Mouse (Mus musculus) hindbrain, embryonic 13.5 days (tissue): Measurements from ENCODE around the gene R3hcc1l. TPM values are rescaled to one million over a fixed set of nuclear protein-coding genes. Genes with fewer than 3 reads are reported as not detected.

ENCODE experiments used
- ATAC-seq: fragments of 200-750 bp; cut with Nextera tagmentation; 2 replicates; pipeline ENCODE4 v1.8.0; 2017; ENCODE audit warnings: moderate TSS enrichment; ENCODE audit not compliant: low FRiP score
- H3K27ac ChIP-seq: fragments of 300-500 bp; sonication (generic); 2 replicates; pipeline ENCODE4 v1.5.1; 2015; ENCODE audit warnings: inconsistent platforms, mild to moderate bottlenecking, moderate library complexity
- H3K27me3 ChIP-seq: fragments of 300-500 bp; sonication (generic); 2 replicates; pipeline ENCODE4 v1.6.1; 2015; ENCODE audit warnings: mild to moderate bottlenecking, inconsistent platforms
- H3K36me3 ChIP-seq: fragments of 300-500 bp; sonication (generic); 2 replicates; pipeline ENCODE4 v1.6.1; 2015; ENCODE audit warnings: mild to moderate bottlenecking, inconsistent platforms
- H3K4me1 ChIP-seq: fragments of 300-500 bp; sonication (generic); replicated peaks from 2 replicates; pipeline ENCODE4 v1.6.1; 2015; ENCODE audit warnings: inconsistent platforms
- H3K4me2 ChIP-seq: fragments of 300-500 bp; sonication (generic); 2 replicates; pipeline ENCODE4 v1.6.1; 2015; ENCODE audit warnings: inconsistent platforms, mild to moderate bottlenecking, moderate library complexity
- H3K4me3 ChIP-seq: fragments of 300-500 bp; sonication (generic); 2 replicates; pipeline ENCODE4 v1.5.1; 2015; ENCODE audit warnings: mild to moderate bottlenecking, inconsistent platforms
- H3K9ac ChIP-seq: fragments of 300-500 bp; sonication (generic); 2 replicates; pipeline ENCODE4 v1.6.1; 2015; ENCODE audit warnings: mild to moderate bottlenecking, inconsistent platforms
- H3K9me3 ChIP-seq: fragments of 300-500 bp; sonication (generic); 2 replicates; pipeline ENCODE4 v1.6.1; 2016; ENCODE audit warnings: inconsistent platforms
- WGBS: fragments of 180-500 bp; shearing (Covaris S2); methylation state at CpG from one replicate; pipeline ENCODE4 v1.1.7; 2015; 5-methylcytosine and 5-hydroxymethylcytosine counted together
- polyA plus RNA-seq: library from polyadenylated mRNA; unstranded; fragments of >200 nt; fragmentation: Nextera tagmentation; extraction: Ambion mirVana; gene quantifications from 2 replicates; pipeline ENCODE4 v1.2.1, GENCODE M21; 2015

The R3hcc1l gene
- polyA plus RNA-seq, 1 experiment from 2014 or later: 15.8 TPM

DNA sequence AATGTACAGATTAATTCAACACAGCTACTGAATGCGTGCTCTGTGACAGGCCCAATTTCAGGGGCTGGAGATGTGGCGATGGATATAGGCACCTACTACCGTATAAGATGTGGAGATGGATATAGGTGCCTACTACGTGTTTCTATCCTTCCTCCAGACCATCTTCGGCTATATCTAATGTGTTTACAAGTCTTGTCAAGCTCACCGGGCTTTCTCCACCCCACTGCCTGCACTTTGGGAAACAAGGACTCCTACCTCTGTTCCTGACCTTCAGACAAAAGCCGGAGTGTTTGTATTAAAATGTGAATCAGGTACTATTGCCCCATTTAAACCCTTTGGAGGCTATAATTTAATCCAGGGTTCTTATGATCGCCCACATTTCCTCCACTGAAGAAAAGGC, 2.4 kb upstream of the R3hcc1l start:
- H3K4me1 ChIP-seq: peaks cover 15% of the 10 kb centered on the region
- no peak for ATAC-seq
- no peak overlapping the region for H3K27ac ChIP-seq
- H3K4me3 ChIP-seq: no peak overlapping the region
- no peaks in the 10 kb centered on the region for H3K27me3 ChIP-seq
- H3K4me2 ChIP-seq: no peak overlapping the region
- H3K9me3 ChIP-seq: no peaks in the 10 kb centered on the region
- no peak overlapping the region for H3K9ac ChIP-seq
- 93% methylated on average over 8 of the region's 8 CpGs for WGBS
- no peaks in the 10 kb centered on the region for H3K36me3 ChIP-seq

DNA sequence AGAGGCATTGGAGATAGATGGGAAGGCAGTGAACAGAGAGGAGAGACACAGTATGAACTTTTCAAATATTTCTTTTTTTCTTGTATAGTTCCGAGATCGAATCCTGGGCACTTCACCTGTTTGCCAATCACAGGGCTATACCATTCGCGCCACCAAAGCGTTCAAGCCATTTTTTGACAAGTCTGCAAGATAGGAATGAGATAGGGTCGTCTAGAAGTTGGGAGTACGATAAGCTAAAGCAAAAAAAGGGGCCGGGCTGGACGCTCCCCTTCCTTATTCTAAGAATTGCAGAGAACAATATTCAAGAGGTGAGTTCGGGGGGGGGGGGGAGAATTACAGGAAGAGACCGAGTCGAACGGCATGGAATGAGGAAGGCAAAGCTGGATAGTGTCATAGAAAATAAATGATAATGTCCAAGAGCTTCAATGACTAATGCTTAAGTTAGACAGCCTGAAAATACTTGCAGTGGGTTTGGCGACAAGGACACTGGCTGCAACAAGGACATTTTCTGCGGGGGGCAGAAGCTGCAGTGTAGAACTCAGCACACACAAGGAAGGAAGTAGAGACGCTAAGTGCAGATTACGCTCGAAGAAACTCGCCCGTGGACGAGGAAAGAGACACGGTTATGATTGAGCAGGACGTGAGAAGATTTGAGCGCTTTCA, 471 bp upstream of the R3hcc1l start:
- peak overlapping the region; percentile 90 for H3K4me3 ChIP-seq
- peak; percentile 15 for ATAC-seq
- H3K9ac ChIP-seq: peak overlapping the region; percentile 84
- H3K9me3 ChIP-seq: no peaks in the 10 kb centered on the region
- H3K27me3 ChIP-seq: no peaks in the 10 kb centered on the region
- no peaks in the 10 kb centered on the region for H3K36me3 ChIP-seq
- WGBS: 29% methylated on average over 24 of the region's 24 CpGs
- H3K4me1 ChIP-seq: peaks cover 15% of the 10 kb centered on the region
- peak overlapping the region; percentile 81 for H3K27ac ChIP-seq
- peak overlapping the region; percentile 78 for H3K4me2 ChIP-seq

DNA sequence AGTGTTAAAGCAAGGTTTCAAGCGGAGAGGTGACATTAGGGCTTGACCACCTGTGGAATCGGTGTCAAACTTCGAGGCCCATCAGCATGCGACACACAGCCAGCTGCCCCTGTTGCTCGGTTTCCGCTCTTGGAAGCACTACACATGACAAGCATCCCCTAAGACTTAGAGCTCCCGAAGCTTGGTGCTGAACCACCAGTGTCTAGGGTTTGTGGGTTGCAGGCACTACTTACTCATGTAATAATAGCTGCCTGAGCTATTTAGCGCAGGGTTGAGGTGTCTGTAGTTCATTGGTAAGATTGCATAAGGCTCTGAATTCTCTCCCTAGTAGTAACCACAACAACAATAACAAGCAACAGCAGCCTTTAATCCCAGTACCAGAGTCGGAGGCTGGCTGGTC, 1.2 kb downstream of the R3hcc1l start:
- no peak for ATAC-seq
- H3K9ac ChIP-seq: no peak overlapping the region
- WGBS: 45% methylated on average over 9 of the region's 9 CpGs

DNA sequence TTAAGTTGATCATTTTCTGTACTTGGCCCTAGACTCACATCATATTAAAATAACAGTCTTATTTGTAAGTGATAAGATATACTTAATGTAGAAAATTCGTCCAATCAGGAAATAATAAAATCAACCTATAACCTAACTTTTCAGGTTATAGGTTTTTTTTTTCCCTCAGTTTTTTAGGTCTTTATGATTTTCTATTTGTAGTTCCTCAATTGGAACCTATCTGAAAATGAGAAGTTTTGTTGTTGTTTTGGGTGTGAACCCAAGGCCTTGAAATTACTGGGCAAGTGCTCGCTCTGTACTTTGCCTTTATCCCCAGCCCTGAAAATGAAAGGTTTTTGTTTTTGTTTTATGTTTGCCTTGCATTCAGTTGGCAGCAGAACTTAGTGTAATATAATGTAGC, 6.1 kb downstream of the R3hcc1l start:
- 91% methylated on average over 2 of the region's 2 CpGs for WGBS

More for the DNA sequence above, 1.2 kb downstream of the R3hcc1l start:
- Histone ChIP-seq H3K27me3 (no peaks in the 10 kb centered on the region), H3K4me3 (peak overlapping the region; percentile 90), H3K4me2 (peak overlapping the region; percentile 78), H3K27ac (no peak overlapping the region), H3K36me3 (no peaks in the 10 kb centered on the region), H3K9me3 (no peaks in the 10 kb centered on the region), H3K4me1 (peaks cover 15% of the 10 kb centered on the region)

DNA sequence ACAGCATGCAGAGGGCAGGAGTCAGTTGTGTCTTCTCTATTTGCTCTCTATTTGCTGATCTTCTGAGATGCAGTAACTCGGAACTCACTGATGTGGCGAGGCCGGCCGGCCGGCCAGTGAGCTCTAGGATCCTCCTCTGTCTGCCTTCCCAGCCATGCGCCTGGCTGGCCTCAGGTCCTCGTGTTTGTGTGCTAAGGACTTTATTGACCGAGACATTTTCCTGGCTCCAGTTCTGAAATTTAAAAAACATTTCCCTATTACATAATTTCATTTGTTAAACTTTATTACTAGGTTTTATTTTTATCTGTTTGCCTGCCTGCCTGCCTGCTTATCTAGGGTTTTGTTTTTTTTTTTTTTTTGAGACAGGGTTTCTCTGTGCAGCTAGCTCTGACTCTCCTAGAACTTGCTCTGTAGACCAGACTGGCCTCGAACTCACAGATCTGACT, 11.5 kb downstream of the R3hcc1l start:
- H3K27me3 ChIP-seq: no peaks in the 10 kb centered on the region
- WGBS: 83% methylated on average over 9 of the region's 9 CpGs

More for the DNA sequence above, 6.1 kb downstream of the R3hcc1l start:
- Histone ChIP-seq H3K36me3 (no peaks in the 10 kb centered on the region), H3K9ac (no peak overlapping the region), H3K27ac (no peak overlapping the region), H3K4me3 (no peak overlapping the region), H3K27me3 (no peaks in the 10 kb centered on the region), H3K4me1 (peaks cover 8% of the 10 kb centered on the region), H3K4me2 (no peak overlapping the region), H3K9me3 (no peaks in the 10 kb centered on the region)
- no peak for ATAC-seq

DNA sequence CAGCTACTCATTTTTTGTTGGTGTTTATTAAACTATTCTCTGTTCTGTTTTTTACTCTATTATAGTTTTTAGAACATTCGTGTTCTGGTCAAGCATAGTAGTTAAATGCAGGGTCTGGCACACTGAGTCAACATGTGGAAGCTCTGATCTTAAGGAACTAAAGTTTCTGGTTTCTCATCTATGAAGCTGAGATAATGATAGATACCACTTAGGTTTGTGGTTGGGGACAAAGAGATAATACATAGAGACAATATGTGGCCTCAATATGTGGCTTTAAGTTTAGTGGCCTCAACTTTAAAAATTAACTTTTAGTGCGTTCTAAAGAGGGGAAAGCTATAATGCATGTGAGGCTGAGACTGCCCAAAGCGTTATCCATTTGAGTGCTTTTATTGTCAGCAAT, 15.9 kb downstream of the R3hcc1l start:
- H3K9me3 ChIP-seq: no peaks in the 10 kb centered on the region
- H3K27me3 ChIP-seq: no peaks in the 10 kb centered on the region
- H3K4me3 ChIP-seq: no peak overlapping the region
- no peak for ATAC-seq
- no peak overlapping the region for H3K4me2 ChIP-seq
- no peak overlapping the region for H3K9ac ChIP-seq
- H3K36me3 ChIP-seq: no peaks in the 10 kb centered on the region
- no peak overlapping the region for H3K27ac ChIP-seq
- 94% methylated on average over 3 of the region's 3 CpGs for WGBS
- H3K4me1 ChIP-seq: peaks cover 2% of the 10 kb centered on the region

More for the DNA sequence above, 11.5 kb downstream of the R3hcc1l start:
- H3K36me3 ChIP-seq: no peaks in the 10 kb centered on the region
- no peak for ATAC-seq
- H3K9me3 ChIP-seq: no peaks in the 10 kb centered on the region
- no peak overlapping the region for H3K4me3 ChIP-seq
- H3K4me2 ChIP-seq: no peak overlapping the region
- H3K27ac ChIP-seq: no peak overlapping the region
- no peak overlapping the region for H3K9ac ChIP-seq
- no peaks in the 10 kb centered on the region for H3K4me1 ChIP-seq

DNA sequence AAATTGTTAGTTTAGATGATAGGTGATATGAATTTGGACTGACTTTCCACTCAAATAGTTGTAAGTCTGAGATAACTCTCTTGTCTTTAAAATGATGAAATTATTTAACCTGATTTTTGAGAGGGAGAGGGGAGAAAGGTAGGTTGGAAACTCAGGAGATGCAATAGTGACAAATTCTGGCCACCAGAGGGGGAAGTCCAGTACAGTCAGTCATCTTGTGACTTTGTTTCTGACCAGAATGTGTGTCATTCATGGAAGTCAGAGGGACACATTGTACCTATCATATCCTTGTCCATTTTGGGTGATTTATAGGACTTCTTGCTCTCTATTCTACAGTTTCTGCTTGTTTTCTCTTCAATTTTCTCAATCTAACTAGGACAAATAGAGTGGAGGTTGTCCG, 19.0 kb downstream of the R3hcc1l start:
- Histone ChIP-seq H3K4me3 (no peak overlapping the region), H3K36me3 (no peaks in the 10 kb centered on the region), H3K9me3 (no peaks in the 10 kb centered on the region), H3K4me1 (peaks cover 16% of the 10 kb centered on the region), H3K27ac (no peak overlapping the region), H3K27me3 (no peaks in the 10 kb centered on the region), H3K9ac (no peak overlapping the region), H3K4me2 (no peak overlapping the region)
- no peak for ATAC-seq
- WGBS: 98% methylated on average over 1 of the region's 1 CpGs

DNA sequence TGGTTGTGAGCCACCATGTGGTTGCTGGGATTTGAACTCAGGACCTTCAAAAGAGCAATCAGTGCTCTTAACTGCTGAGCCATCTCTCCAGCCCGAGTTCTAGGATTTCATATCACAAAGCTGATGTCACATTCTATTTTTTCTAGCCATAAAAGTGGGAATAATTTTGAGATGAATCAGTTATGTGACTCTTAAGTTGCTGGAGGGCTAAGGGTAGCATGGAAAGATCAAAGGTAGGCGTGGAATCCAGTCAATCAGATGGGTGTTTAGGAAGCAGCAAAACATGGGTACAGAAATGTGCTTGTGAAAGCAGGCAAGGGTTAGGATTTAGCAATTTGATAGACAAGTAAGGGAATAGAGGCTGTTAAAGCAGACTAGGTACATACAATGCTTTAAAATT, 20.4 kb downstream of the R3hcc1l start:
- Histone ChIP-seq H3K27me3 (no peaks in the 10 kb centered on the region), H3K9me3 (no peaks in the 10 kb centered on the region), H3K4me2 (no peak overlapping the region), H3K36me3 (no peaks in the 10 kb centered on the region), H3K4me3 (no peak overlapping the region), H3K4me1 (peaks cover 16% of the 10 kb centered on the region), H3K9ac (no peak overlapping the region), H3K27ac (no peak overlapping the region)
- no peak for ATAC-seq
- WGBS: 90% methylated on average over 2 of the region's 2 CpGs

DNA sequence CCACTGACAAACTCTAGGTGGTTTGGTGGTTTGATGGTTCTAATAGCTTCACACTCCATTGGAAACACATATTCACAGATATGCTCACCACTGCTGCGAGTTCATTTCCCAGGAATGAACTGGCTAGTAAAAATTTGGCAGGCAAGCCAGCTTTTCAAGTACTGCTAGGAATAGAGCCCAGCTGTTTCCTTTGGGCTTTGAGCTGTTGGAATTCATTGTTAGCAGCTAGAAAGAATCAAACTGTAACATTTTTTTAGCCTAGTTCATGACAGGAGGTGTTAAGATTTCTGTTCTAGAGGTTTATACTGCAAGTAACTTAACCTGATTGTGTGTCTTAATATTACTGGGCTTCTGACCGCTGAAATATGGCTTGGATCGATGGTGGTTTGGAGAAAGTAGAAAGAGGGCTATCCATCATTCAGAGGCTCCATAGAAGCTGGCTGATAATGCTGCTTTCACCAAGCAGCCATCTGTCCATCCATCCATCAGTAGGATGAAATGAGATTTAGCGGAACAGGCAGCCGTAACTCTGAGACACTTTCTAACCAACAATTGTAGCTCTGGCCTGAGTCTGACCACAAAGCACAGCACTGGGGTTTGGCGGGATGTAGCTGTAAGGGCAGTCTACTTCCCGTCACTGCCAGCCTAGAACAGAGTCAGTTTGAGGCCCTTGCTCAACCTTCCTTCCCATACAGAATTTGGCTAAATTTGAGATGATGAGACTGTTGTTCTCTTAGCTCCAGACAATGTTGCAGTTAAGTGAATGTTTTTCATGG, 21.0 kb downstream of the R3hcc1l start:
- H3K36me3 ChIP-seq: no peaks in the 10 kb centered on the region
- no peak overlapping the region for H3K9ac ChIP-seq
- ATAC-seq: no peak
- H3K4me2 ChIP-seq: no peak overlapping the region
- H3K4me3 ChIP-seq: no peak overlapping the region
- H3K27me3 ChIP-seq: no peaks in the 10 kb centered on the region
- no peaks in the 10 kb centered on the region for H3K9me3 ChIP-seq
- 52% methylated on average over 7 of the region's 7 CpGs for WGBS
- peak overlapping the region; percentile 40 for H3K27ac ChIP-seq
- H3K4me1 ChIP-seq: peaks cover 16% of the 10 kb centered on the region

DNA sequence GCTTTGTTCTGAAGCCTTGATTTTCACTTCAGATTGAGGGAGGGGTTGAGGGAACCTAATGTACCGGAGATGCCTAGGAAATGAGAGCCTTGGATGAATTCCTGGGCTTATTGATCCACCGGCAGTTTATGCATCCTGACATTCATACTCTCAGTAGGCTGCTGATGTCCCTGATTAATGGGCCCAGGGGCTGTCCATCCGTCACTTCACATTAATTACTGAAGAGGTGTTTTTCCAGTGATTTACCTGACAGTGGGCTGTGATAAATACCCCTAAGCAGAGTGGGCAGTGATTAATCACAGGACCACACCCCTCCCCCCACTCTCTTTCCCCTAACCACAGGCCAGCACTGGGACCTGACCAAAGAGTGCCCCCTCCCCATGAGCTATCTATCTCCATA, 22.1 kb downstream of the R3hcc1l start:
- no peak overlapping the region for H3K4me3 ChIP-seq
- no peak overlapping the region for H3K4me2 ChIP-seq
- no peak for ATAC-seq
- H3K27ac ChIP-seq: peak overlapping the region; percentile 4; the same call in 1 of the 2 replicates
- 32% methylated on average over 3 of the region's 3 CpGs for WGBS
- H3K9ac ChIP-seq: no peak overlapping the region
- no peaks in the 10 kb centered on the region for H3K36me3 ChIP-seq
- no peaks in the 10 kb centered on the region for H3K27me3 ChIP-seq
- H3K4me1 ChIP-seq: peaks cover 16% of the 10 kb centered on the region
- H3K9me3 ChIP-seq: no peaks in the 10 kb centered on the region

DNA sequence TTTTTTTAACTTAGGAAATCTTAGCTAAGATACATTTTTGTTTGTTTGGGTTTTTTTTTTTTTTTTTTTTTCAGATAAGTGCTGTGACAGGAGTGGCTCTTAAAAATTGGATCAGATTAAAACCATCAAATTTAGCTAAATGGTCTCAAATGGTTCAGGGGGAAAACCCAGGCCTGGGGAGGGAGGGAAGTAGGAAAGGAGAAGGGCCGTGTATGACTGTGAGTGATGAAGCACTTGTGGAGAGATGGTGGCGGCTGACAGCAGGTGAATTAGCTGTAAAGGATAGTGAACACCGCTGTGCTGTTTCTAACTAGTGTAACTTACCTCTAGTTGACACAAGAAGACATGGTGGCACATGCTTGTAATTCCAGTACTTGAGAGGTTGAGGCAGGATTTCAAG, 40.1 kb downstream of the R3hcc1l start:
- no peaks in the 10 kb centered on the region for H3K4me1 ChIP-seq
- H3K36me3 ChIP-seq: 0 out of 2 replicates have a peak, but pooled peaks cover 5% of the 10 kb centered on the region
- no peaks in the 10 kb centered on the region for H3K9me3 ChIP-seq
- H3K27ac ChIP-seq: no peak overlapping the region
- no peak overlapping the region for H3K9ac ChIP-seq
- H3K27me3 ChIP-seq: no peaks in the 10 kb centered on the region
- no peak for ATAC-seq
- no peak overlapping the region for H3K4me2 ChIP-seq
- H3K4me3 ChIP-seq: no peak overlapping the region
- WGBS: 85% methylated on average over 3 of the region's 3 CpGs

DNA sequence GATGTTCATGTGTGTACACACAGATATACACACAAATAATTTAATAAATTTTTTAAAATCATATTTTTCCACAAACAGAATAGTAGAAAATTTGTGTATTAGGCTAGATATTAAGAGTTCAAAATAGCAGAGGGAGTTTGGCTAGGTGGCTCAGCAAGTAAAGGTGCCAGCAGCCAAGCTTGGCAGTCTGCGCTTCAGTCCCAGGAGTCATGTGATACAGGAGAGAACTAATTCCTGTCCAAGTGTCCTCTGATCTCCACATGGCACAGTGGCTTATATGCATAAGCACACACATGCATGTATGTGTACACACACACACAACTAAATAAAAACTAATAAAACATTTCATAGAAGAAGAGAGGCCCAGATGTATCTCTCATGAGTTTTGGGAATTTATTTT, 43.4 kb downstream of the R3hcc1l start:
- H3K9me3 ChIP-seq: no peaks in the 10 kb centered on the region
- H3K4me1 ChIP-seq: no peaks in the 10 kb centered on the region
- H3K27ac ChIP-seq: no peak overlapping the region
- H3K9ac ChIP-seq: no peak overlapping the region
- no peak for ATAC-seq
- H3K36me3 ChIP-seq: 0 out of 2 replicates have a peak, but pooled peaks cover 5% of the 10 kb centered on the region
- no peaks in the 10 kb centered on the region for H3K27me3 ChIP-seq
- no peak overlapping the region for H3K4me2 ChIP-seq
- 92% methylated on average over 1 of the region's 1 CpGs for WGBS
- no peak overlapping the region for H3K4me3 ChIP-seq

DNA sequence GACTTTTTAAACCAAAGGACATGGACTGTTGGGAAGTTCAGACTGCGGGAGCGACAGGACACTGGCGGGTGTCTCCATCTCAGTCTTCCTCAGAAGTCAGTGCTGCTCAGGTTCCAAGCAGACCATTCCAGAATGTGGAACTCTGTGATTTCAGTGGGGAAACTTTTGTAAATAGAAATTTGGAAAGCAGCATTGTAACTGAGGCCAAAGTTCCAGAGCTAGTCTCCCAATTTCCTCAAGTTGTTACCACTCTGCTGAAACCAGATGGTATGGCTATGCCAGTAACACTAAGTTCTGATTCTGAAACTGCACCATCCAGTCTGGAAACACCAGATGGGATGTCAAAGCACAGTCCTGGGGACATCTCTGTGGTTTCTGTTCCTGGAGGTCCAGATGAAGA, 44.4 kb downstream of the R3hcc1l start:
- H3K4me2 ChIP-seq: no peak overlapping the region
- over 99% methylated on average over 3 of the region's 3 CpGs for WGBS
- H3K9ac ChIP-seq: no peak overlapping the region
- no peak overlapping the region for H3K4me3 ChIP-seq
- no peak overlapping the region for H3K27ac ChIP-seq
- 0 out of 2 replicates have a peak, but pooled peaks cover 5% of the 10 kb centered on the region for H3K36me3 ChIP-seq
- no peaks in the 10 kb centered on the region for H3K27me3 ChIP-seq
- no peaks in the 10 kb centered on the region for H3K4me1 ChIP-seq
- no peaks in the 10 kb centered on the region for H3K9me3 ChIP-seq
- no peak for ATAC-seq
